Mouse (Mus musculus): ENCODE data around the gene Kif1c. TPM values are rescaled to one million over a fixed set of nuclear protein-coding genes. Genes with fewer than 3 reads are reported as not detected.

Gene Kif1c
- polyA plus RNA-seq, 1 experiment = 0.31 TPM

- peaks cover 34% of the 10 kb centered on the region for H3K36me3 ChIP-seq (ENCODE audit: control insufficient read depth)
- H3K4me1 ChIP-seq (ENCODE audit: control insufficient read depth) = peaks cover 21% of the 10 kb centered on the region
- H3K9me3 ChIP-seq (ENCODE audit: control insufficient read depth, low read length) = no peaks in the 10 kb centered on the region
- H3K27me3 ChIP-seq (ENCODE audit: control insufficient read depth) = peaks cover 6% of the 10 kb centered on the region
- TF ChIP-seq GATA1 (IDR thresholded peaks at IDR 0.05; ENCODE audit: low read length) (no peak), TAL1 (IDR thresholded peaks at IDR 0.05; ENCODE audit: low read length) (no peak)
- no peak overlapping the region for H3K4me3 ChIP-seq (replicated peaks)
Observed at GRCm38 (mm10) chr11:70683640-70684039, 16.7 kb upstream of the Kif1c start.

- Histone ChIP-seq H3K4me3 (replicated peaks) (peak overlapping the region; percentile 76), H3K9me3 (ENCODE audit: control insufficient read depth, low read length) (no peaks in the 10 kb centered on the region), H3K27me3 (ENCODE audit: control insufficient read depth) (peaks cover 20% of the 10 kb centered on the region), H3K36me3 (ENCODE audit: control insufficient read depth) (peaks cover 20% of the 10 kb centered on the region), H3K4me1 (ENCODE audit: control insufficient read depth) (peaks cover 20% of the 10 kb centered on the region)
- no peak for TF ChIP-seq GATA1 (IDR thresholded peaks at IDR 0.05; ENCODE audit: low read length)
Observed at GRCm38 (mm10) chr11:70686901-70687566, 13.3 kb upstream of the Kif1c start.

- Histone ChIP-seq H3K4me3 (replicated peaks) (peak within 1 kb of the TSS; percentile 76), H3K9me3 (ENCODE audit: control insufficient read depth, low read length) (no peaks in the 10 kb centered on the region), H3K4me1 (ENCODE audit: control insufficient read depth) (peaks cover 20% of the 10 kb centered on the region), H3K36me3 (ENCODE audit: control insufficient read depth) (peaks cover 15% of the 10 kb centered on the region), H3K27me3 (ENCODE audit: control insufficient read depth) (peaks cover 24% of the 10 kb centered on the region)
- TF ChIP-seq GATA1 (IDR thresholded peaks at IDR 0.05; ENCODE audit: low read length) = no peak
- no peak for TF ChIP-seq TAL1 (IDR thresholded peaks at IDR 0.05; ENCODE audit: low read length)
Observed at GRCm38 (mm10) chr11:70687601-70688199, 12.6 kb upstream of the Kif1c start, which contains the start of gene Camta2. TSS of gene Camta2 (minus strand) at chr11:70688105.

GRCm38 (mm10) chr11:70688372-70688771, 12.0 kb upstream of the Kif1c start:
- Histone ChIP-seq H3K4me1 (ENCODE audit: control insufficient read depth) (peaks cover 20% of the 10 kb centered on the region), H3K4me3 (replicated peaks) (peak overlapping the region; percentile 76), H3K36me3 (ENCODE audit: control insufficient read depth) (peaks cover 9% of the 10 kb centered on the region), H3K9me3 (ENCODE audit: control insufficient read depth, low read length) (no peaks in the 10 kb centered on the region), H3K27me3 (ENCODE audit: control insufficient read depth) (peaks cover 25% of the 10 kb centered on the region)
- TF ChIP-seq GATA1 (IDR thresholded peaks at IDR 0.05; ENCODE audit: low read length) (no peak), TAL1 (IDR thresholded peaks at IDR 0.05; ENCODE audit: low read length) (no peak)

GRCm38 (mm10) chr11:70689578-70689977, 10.8 kb upstream of the Kif1c start:
- TF ChIP-seq GATA1 (IDR thresholded peaks at IDR 0.05; ENCODE audit: low read length) = no peak
- TF ChIP-seq TAL1 (IDR thresholded peaks at IDR 0.05; ENCODE audit: low read length) = no peak
- H3K36me3 ChIP-seq (ENCODE audit: control insufficient read depth) = peaks cover 4% of the 10 kb centered on the region
- peaks cover 20% of the 10 kb centered on the region for H3K4me1 ChIP-seq (ENCODE audit: control insufficient read depth)
- H3K4me3 ChIP-seq (replicated peaks) = no peak overlapping the region
- peaks cover 36% of the 10 kb centered on the region for H3K27me3 ChIP-seq (ENCODE audit: control insufficient read depth)
- no peaks in the 10 kb centered on the region for H3K9me3 ChIP-seq (ENCODE audit: control insufficient read depth, low read length)

- Histone ChIP-seq H3K4me1 (ENCODE audit: control insufficient read depth) (peaks cover under 1% of the 10 kb centered on the region), H3K9me3 (ENCODE audit: control insufficient read depth, low read length) (no peaks in the 10 kb centered on the region), H3K4me3 (replicated peaks) (no peak overlapping the region), H3K27me3 (ENCODE audit: control insufficient read depth) (peaks cover 46% of the 10 kb centered on the region), H3K36me3 (ENCODE audit: control insufficient read depth) (no peaks in the 10 kb centered on the region)
- TF ChIP-seq GATA1 (IDR thresholded peaks at IDR 0.05; ENCODE audit: low read length) (no peak), TAL1 (IDR thresholded peaks at IDR 0.05; ENCODE audit: low read length) (no peak)
Observed at GRCm38 (mm10) chr11:70693504-70693903, 6.8 kb upstream of the Kif1c start.

GRCm38 (mm10) chr11:70697376-70697775, 3.0 kb upstream of the Kif1c start:
- H3K4me1 ChIP-seq (ENCODE audit: control insufficient read depth) = peaks cover 21% of the 10 kb centered on the region
- H3K36me3 ChIP-seq (ENCODE audit: control insufficient read depth) = no peaks in the 10 kb centered on the region
- H3K9me3 ChIP-seq (ENCODE audit: control insufficient read depth, low read length) = no peaks in the 10 kb centered on the region
- no peak for TF ChIP-seq TAL1 (IDR thresholded peaks at IDR 0.05; ENCODE audit: low read length)
- H3K4me3 ChIP-seq (replicated peaks) = no peak overlapping the region
- peaks cover 40% of the 10 kb centered on the region for H3K27me3 ChIP-seq (ENCODE audit: control insufficient read depth)

- Histone ChIP-seq H3K9me3 (ENCODE audit: control insufficient read depth, low read length) (no peaks in the 10 kb centered on the region), H3K4me3 (replicated peaks) (no peak overlapping the region), H3K4me1 (ENCODE audit: control insufficient read depth) (peaks cover 24% of the 10 kb centered on the region), H3K27me3 (ENCODE audit: control insufficient read depth) (peaks cover 29% of the 10 kb centered on the region), H3K36me3 (ENCODE audit: control insufficient read depth) (peaks cover 6% of the 10 kb centered on the region; the same call in 1 of the 2 replicates)
- TF ChIP-seq GATA1 (IDR thresholded peaks at IDR 0.05; ENCODE audit: low read length) (no peak), TAL1 (IDR thresholded peaks at IDR 0.05; ENCODE audit: low read length) (no peak)
Observed at GRCm38 (mm10) chr11:70699051-70699450, 1.3 kb upstream of the Kif1c start.

- Histone ChIP-seq H3K9me3 (ENCODE audit: control insufficient read depth, low read length) (no peaks in the 10 kb centered on the region), H3K4me3 (replicated peaks) (peak overlapping the region; percentile 86), H3K36me3 (ENCODE audit: control insufficient read depth) (peaks cover 22% of the 10 kb centered on the region), H3K4me1 (ENCODE audit: control insufficient read depth) (peaks cover 24% of the 10 kb centered on the region), H3K27me3 (ENCODE audit: control insufficient read depth) (peaks cover 22% of the 10 kb centered on the region)
- TF ChIP-seq GATA1 (IDR thresholded peaks at IDR 0.05; ENCODE audit: low read length) (no peak), TAL1 (IDR thresholded peaks at IDR 0.05; ENCODE audit: low read length) (no peak)
Observed at GRCm38 (mm10) chr11:70700613-70701012, 265 bp downstream of the Kif1c start.
